Mouse (Mus musculus) forebrain, embryonic 11.5 days (tissue): ENCODE results near the gene Utp18. TPM values are rescaled to one million over a fixed set of nuclear protein-coding genes. Genes with fewer than 3 reads are reported as not detected.
A peak's percentile ranks its signal among the peaks of the same experiment; 100 is the strongest.

ENCODE experiments used
- ATAC-seq: fragments of 200-750 bp; cut with Nextera tagmentation; replicated peaks from 2 replicates; pipeline ENCODE4 v1.8.0; 2017; ENCODE audit warnings: moderate TSS enrichment; ENCODE audit not compliant: low FRiP score
- DNase-seq: peaks from one replicate; pipeline ENCODE4 v3.0.0-alpha.2; 2017; ENCODE audit warnings: low spot score
- H3K27ac ChIP-seq: fragments of 300-500 bp; sonication (generic); 2 replicates; pipeline ENCODE4 v1.5.1; 2014; ENCODE audit warnings: low read depth, low read length
- H3K27me3 ChIP-seq: fragments of 300-500 bp; sonication (generic); 2 replicates; pipeline ENCODE4 v1.6.1; 2014; ENCODE audit warnings: mild to moderate bottlenecking, low read length, mixed read lengths; ENCODE audit not compliant: control insufficient read depth, insufficient read depth
- H3K36me3 ChIP-seq: fragments of 300-500 bp; sonication (generic); 2 replicates; pipeline ENCODE4 v1.6.1; 2014; ENCODE audit warnings: mild to moderate bottlenecking, low read length, moderate library complexity, mixed read lengths; ENCODE audit not compliant: control insufficient read depth, insufficient read depth
- H3K4me1 ChIP-seq: fragments of 300-500 bp; sonication (generic); replicated peaks from 2 replicates; pipeline ENCODE4 v1.6.1; 2014; ENCODE audit warnings: low read length, mixed read lengths; ENCODE audit not compliant: control insufficient read depth, insufficient read depth
- H3K4me2 ChIP-seq: fragments of 300-500 bp; sonication (generic); 2 replicates; pipeline ENCODE4 v1.6.1; 2014; ENCODE audit warnings: low read depth, mild to moderate bottlenecking, low read length, moderate library complexity, mixed read lengths; ENCODE audit not compliant: severe bottlenecking
- H3K4me3 ChIP-seq: fragments of 300-500 bp; sonication (generic); 2 replicates; pipeline ENCODE4 v1.5.1; 2014; ENCODE audit warnings: low read depth, low read length
- H3K9ac ChIP-seq: fragments of 300-500 bp; sonication (generic); 2 replicates; pipeline ENCODE4 v1.6.1; 2014; ENCODE audit warnings: low read length
- H3K9me3 ChIP-seq: fragments of 300-500 bp; sonication (generic); 2 replicates; pipeline ENCODE4 v1.6.1; 2016; ENCODE audit warnings: low read length, mixed read lengths; ENCODE audit not compliant: control insufficient read depth
- WGBS: fragments of 180-500 bp; shearing (Covaris S2); extraction: QIAGEN DNeasy Blood & Tissue Kit; methylation state at CpG from one replicate; pipeline ENCODE4 v1.1.7; 2014; 5-methylcytosine and 5-hydroxymethylcytosine counted together
- polyA plus RNA-seq: library from polyadenylated mRNA; unstranded; fragments of >200 nt; fragmentation: Nextera tagmentation; extraction: Ambion mirVana; gene quantifications from 2 replicates; pipeline ENCODE4 v1.2.1, GENCODE M21; 2014

Utp18 gene
- polyA plus RNA-seq, 1 experiment from 2014 or later, result 51.2 TPM

- H3K4me1 ChIP-seq, result peaks cover 7% of the 10 kb centered on the region
- H3K27ac ChIP-seq, result peak overlapping the region; percentile 89
- H3K9me3 ChIP-seq, result no peaks in the 10 kb centered on the region
- peak overlapping the region; percentile 84 for H3K4me2 ChIP-seq
- H3K4me3 ChIP-seq, result peak overlapping the region; percentile 96
- under 1% methylated on average over 34 of the region's 34 CpGs for WGBS
- H3K9ac ChIP-seq, result peak overlapping the region; percentile 94
- no peak for ATAC-seq
- DNase-seq, result peak; percentile 72
- no peaks in the 10 kb centered on the region for H3K27me3 ChIP-seq
- no peaks in the 10 kb centered on the region for H3K36me3 ChIP-seq
Observed at GRCm38 (mm10) chr11:93886411-93887079, 979 bp upstream of the Utp18 start.

GRCm38 (mm10) chr11:93884901-93885571, 530 bp downstream of the Utp18 start:
- Histone ChIP-seq H3K27me3 (no peaks in the 10 kb centered on the region), H3K4me1 (peaks cover 7% of the 10 kb centered on the region), H3K36me3 (no peaks in the 10 kb centered on the region; the same call in 1 of the 2 replicates), H3K9me3 (no peaks in the 10 kb centered on the region), H3K9ac (peak overlapping the region; percentile 94), H3K4me3 (peak overlapping the region; percentile 96), H3K27ac (peak overlapping the region; percentile 89), H3K4me2 (peak overlapping the region; percentile 84)
- DNase-seq, result peak; percentile 85
- ATAC-seq, result peak; percentile 37
- WGBS, result under 1% methylated on average over 75 of the region's 81 CpGs

- no peak for ATAC-seq
- no peaks in the 10 kb centered on the region for H3K9me3 ChIP-seq
- WGBS, result 90% methylated on average over 4 of the region's 4 CpGs
- DNase-seq, result no peak
- H3K36me3 ChIP-seq, result no peaks in the 10 kb centered on the region; the same call in 1 of the 2 replicates
- H3K27ac ChIP-seq, result no peak overlapping the region
- peak overlapping the region; percentile 96 for H3K4me3 ChIP-seq
- H3K9ac ChIP-seq, result peak overlapping the region; percentile 94; the same call in 1 of the 2 replicates
- H3K4me1 ChIP-seq, result peaks cover 7% of the 10 kb centered on the region
- H3K27me3 ChIP-seq, result no peaks in the 10 kb centered on the region
- H3K4me2 ChIP-seq, result peak overlapping the region; percentile 84
Observed at GRCm38 (mm10) chr11:93884068-93884467, 1.5 kb downstream of the Utp18 start.

- Histone ChIP-seq H3K4me2 (no peak overlapping the region), H3K9ac (no peak overlapping the region), H3K27me3 (no peaks in the 10 kb centered on the region), H3K9me3 (no peaks in the 10 kb centered on the region), H3K4me3 (no peak overlapping the region), H3K36me3 (peaks cover 7% of the 10 kb centered on the region; the same call in 1 of the 2 replicates), H3K27ac (no peak overlapping the region), H3K4me1 (no peaks in the 10 kb centered on the region)
- 86% methylated on average over 1 of the region's 1 CpGs for WGBS
- DNase-seq (no peak), ATAC-seq (no peak)
Observed at GRCm38 (mm10) chr11:93862638-93863037, 22.9 kb downstream of the Utp18 start.

GRCm38 (mm10) chr11:93862045-93862623, 23.4 kb downstream of the Utp18 start:
- ATAC-seq, result no peak
- Histone ChIP-seq H3K9ac (no peak overlapping the region), H3K4me1 (no peaks in the 10 kb centered on the region), H3K4me2 (no peak overlapping the region), H3K4me3 (no peak overlapping the region), H3K9me3 (no peaks in the 10 kb centered on the region), H3K27me3 (no peaks in the 10 kb centered on the region), H3K27ac (no peak overlapping the region), H3K36me3 (peaks cover 7% of the 10 kb centered on the region; the same call in 1 of the 2 replicates)
- DNase-seq, result no peak
- WGBS, result 94% methylated on average over 4 of the region's 4 CpGs

GRCm38 (mm10) chr11:93861193-93861592, 24.4 kb downstream of the Utp18 start:
- Histone ChIP-seq H3K27me3 (no peaks in the 10 kb centered on the region), H3K4me1 (no peaks in the 10 kb centered on the region), H3K9ac (no peak overlapping the region), H3K4me3 (no peak overlapping the region), H3K9me3 (no peaks in the 10 kb centered on the region), H3K36me3 (peaks cover 2% of the 10 kb centered on the region; the same call in 1 of the 2 replicates), H3K27ac (no peak overlapping the region), H3K4me2 (no peak overlapping the region)
- ATAC-seq, result no peak
- 84% methylated on average over 2 of the region's 2 CpGs for WGBS
- DNase-seq, result no peak

- no peak for ATAC-seq
- no peaks in the 10 kb centered on the region for H3K9me3 ChIP-seq
- H3K4me2 ChIP-seq, result no peak overlapping the region
- no peaks in the 10 kb centered on the region; the same call in 1 of the 2 replicates for H3K36me3 ChIP-seq
- H3K27ac ChIP-seq, result no peak overlapping the region
- H3K4me3 ChIP-seq, result no peak overlapping the region
- no peak overlapping the region for H3K9ac ChIP-seq
- no peaks in the 10 kb centered on the region for H3K27me3 ChIP-seq
- H3K4me1 ChIP-seq, result no peaks in the 10 kb centered on the region
- 88% methylated on average over 1 of the region's 1 CpGs for WGBS
- DNase-seq, result no peak
Observed at GRCm38 (mm10) chr11:93860540-93861172, 24.9 kb downstream of the Utp18 start.

GRCm38 (mm10) chr11:93856284-93856955, 29.1 kb downstream of the Utp18 start:
- H3K9me3 ChIP-seq, result no peaks in the 10 kb centered on the region
- no peaks in the 10 kb centered on the region for H3K27me3 ChIP-seq
- no peak overlapping the region for H3K9ac ChIP-seq
- DNase-seq, result peak; percentile 87
- H3K4me3 ChIP-seq, result no peak overlapping the region
- peak; percentile 49; the same call in 1 of the 2 replicates for ATAC-seq
- no peak overlapping the region for H3K4me2 ChIP-seq
- no peaks in the 10 kb centered on the region; the same call in 1 of the 2 replicates for H3K36me3 ChIP-seq
- H3K27ac ChIP-seq, result no peak overlapping the region
- H3K4me1 ChIP-seq, result no peaks in the 10 kb centered on the region
- WGBS, result 7% methylated on average over 6 of the region's 6 CpGs
